Mouse (Mus musculus): ENCODE measurements around the gene Gm28305.

Gene Gm28305

GRCm38 (mm10) chr9:104040362-104040761 is at the start of gene Gm28305:
TSS of gene Gm28305 (plus strand) at chr9:104040662.
- DNase-seq (ENCODE audit: low read depth, low spot score) = no peak

GRCm38 (mm10) chr9:103996496-103996895 is 44.0 kb upstream of the Gm28305 start:
- DNase-seq (ENCODE audit: low read depth, low spot score) = peak; percentile 72

- no peak for DNase-seq (ENCODE audit: low read depth, low spot score)
Measured at GRCm38 (mm10) chr9:104000601-104001000, 39.9 kb upstream of the Gm28305 start.

GRCm38 (mm10) chr9:104001921-104002859 is 38.3 kb upstream of the Gm28305 start, which contains the start of gene Nphp3:
TSS of gene Nphp3 (plus strand) at chr9:104002544.
- peak; percentile 100 for DNase-seq (ENCODE audit: low read depth, low spot score)

GRCm38 (mm10) chr9:104002913-104003330 is 37.5 kb upstream of the Gm28305 start:
- peak; percentile 93 for DNase-seq (ENCODE audit: low read depth, low spot score)

- peak; percentile 55 for DNase-seq (ENCODE audit: low read depth, low spot score)
Measured at GRCm38 (mm10) chr9:104014526-104014925, 25.9 kb upstream of the Gm28305 start.

- DNase-seq (ENCODE audit: low read depth, low spot score) = no peak
Measured at GRCm38 (mm10) chr9:104021026-104021425, 19.4 kb upstream of the Gm28305 start.

GRCm38 (mm10) chr9:104027186-104027585 is 13.3 kb upstream of the Gm28305 start:
- DNase-seq (ENCODE audit: low read depth, low spot score) = no peak

- DNase-seq (ENCODE audit: low read depth, low spot score) = no peak
Measured at GRCm38 (mm10) chr9:104029861-104030260, 10.6 kb upstream of the Gm28305 start.

- DNase-seq (ENCODE audit: low read depth, low spot score) = no peak
Measured at GRCm38 (mm10) chr9:104034231-104034630, 6.2 kb upstream of the Gm28305 start.

- no peak for DNase-seq (ENCODE audit: low read depth, low spot score)
Measured at GRCm38 (mm10) chr9:104034718-104035117, 5.7 kb upstream of the Gm28305 start.

GRCm38 (mm10) chr9:104035261-104036015 is 5.0 kb upstream of the Gm28305 start:
- peak; percentile 82 for DNase-seq (ENCODE audit: low read depth, low spot score)

GRCm38 (mm10) chr9:104038266-104038665 is 2.2 kb upstream of the Gm28305 start:
- no peak for DNase-seq (ENCODE audit: low read depth, low spot score)

- no peak for DNase-seq (ENCODE audit: low read depth, low spot score)
Measured at GRCm38 (mm10) chr9:104039031-104039695, 1.3 kb upstream of the Gm28305 start.

GRCm38 (mm10) chr9:104039742-104040141 is 720 bp upstream of the Gm28305 start:
- no peak for DNase-seq (ENCODE audit: low read depth, low spot score)

GRCm38 (mm10) chr9:104043676-104044075 is 3.2 kb downstream of the Gm28305 start:
- DNase-seq (ENCODE audit: low read depth, low spot score) = no peak

GRCm38 (mm10) chr9:104051028-104051427 is 10.6 kb downstream of the Gm28305 start:
- DNase-seq (ENCODE audit: low read depth, low spot score) = no peak

- no peak for DNase-seq (ENCODE audit: low read depth, low spot score)
Measured at GRCm38 (mm10) chr9:104062430-104063243, 22.2 kb downstream of the Gm28305 start, which contains the start of gene Uba5. TSS of gene Uba5 (minus strand) at chr9:104063134.

- peak; percentile 97 for DNase-seq (ENCODE audit: low read depth, low spot score)
Measured at GRCm38 (mm10) chr9:104063244-104063961, 22.9 kb downstream of the Gm28305 start, which contains the start of gene Acad11. TSS of gene Acad11 (plus strand) at chr9:104063377.

- DNase-seq (ENCODE audit: low read depth, low spot score) = no peak
Measured at GRCm38 (mm10) chr9:104064571-104064970, 24.1 kb downstream of the Gm28305 start.

Measured in brain, adult 2 months (tissue).